Mouse (Mus musculus) gastrocnemius, adult 18-20 months (tissue): Measurements from ENCODE around the gene Adgrf5. TPM values are rescaled to one million over a fixed set of nuclear protein-coding genes. Genes with fewer than 3 reads are reported as not detected.

Experiments used
- total RNA-seq, 2 experiments: library from RNA; stranded (reverse); gene quantifications; 2 replicates each; pipeline ENCODE4 v1.2.3; 2021

Gene Adgrf5
- total RNA-seq, 2 experiments from 2014 or later: 58.1 to 66.3 TPM

Other genes starting within 250 kb of the Adgrf5 start
- not detected for gene Adgrf1, start 90.1 kb upstream of the Adgrf5 start, total RNA-seq
- under 1 TPM in 1 of 2 experiments, not detected in 1; 0.18 TPM for gene Mep1a, start 142.4 kb downstream of the Adgrf5 start, total RNA-seq
- not detected for gene Ankrd66, start 183.2 kb downstream of the Adgrf5 start, total RNA-seq
- 10 to 100 TPM; 46.2 to 70.1 TPM for gene Pla2g7, start 207.6 kb downstream of the Adgrf5 start, total RNA-seq